Mouse (Mus musculus): ENCODE data around the gene Pskh1. TPM values are rescaled to one million over a fixed set of nuclear protein-coding genes. Genes with fewer than 3 reads are reported as not detected.
A peak's percentile ranks its signal among the peaks of the same experiment; 100 is the strongest.

The Pskh1 gene
- polyA plus RNA-seq, 1 experiment = 14.4 TPM

GRCm38 (mm10) chr8:105860143-105860981, 39.9 kb upstream of the Pskh1 start, which contains the start of gene Nutf2:
TSS of gene Nutf2 (plus strand) at chr8:105860580.
- no peaks in the 10 kb centered on the region for H3K27me3 ChIP-seq (ENCODE audit: control insufficient read depth, insufficient read depth, insufficient read length)
- peaks cover 35% of the 10 kb centered on the region for H3K36me3 ChIP-seq (ENCODE audit: control insufficient read depth, insufficient read depth)
- no peak for TF ChIP-seq MYOG (IDR thresholded peaks at IDR 0.05; ENCODE audit: control insufficient read depth, extremely low read depth, insufficient read length)
- no peak for TF ChIP-seq CEBPB (IDR thresholded peaks at IDR 0.05; ENCODE audit: low read depth)
- peak; percentile 67 for TF ChIP-seq MAX (IDR thresholded peaks at IDR 0.05)
- peaks cover 70% of the 10 kb centered on the region for H3K79me3 ChIP-seq (ENCODE audit: low read depth)
- peak within 1 kb of the TSS; percentile 87 for H3ac ChIP-seq (ENCODE audit: control insufficient read depth, insufficient read length, low read depth)
- H3K4me3 ChIP-seq (ENCODE audit: insufficient read depth, poor library complexity, severe bottlenecking) = peak within 1 kb of the TSS; percentile 95
- H3K79me2 ChIP-seq (ENCODE audit: control insufficient read depth, insufficient read depth) = peaks cover 90% of the 10 kb centered on the region

- TF ChIP-seq CEBPB (IDR thresholded peaks at IDR 0.05; ENCODE audit: low read depth) (no peak), USF1 (IDR thresholded peaks at IDR 0.05; ENCODE audit: low read depth) (no peak), MAX (IDR thresholded peaks at IDR 0.05) (no peak)
- H3ac ChIP-seq (ENCODE audit: control insufficient read depth, insufficient read length, low read depth) = peak overlapping the region; percentile 87
Measured at GRCm38 (mm10) chr8:105861951-105862350, 38.3 kb upstream of the Pskh1 start.

GRCm38 (mm10) chr8:105866364-105867029, 33.7 kb upstream of the Pskh1 start:
- TF ChIP-seq USF1 (IDR thresholded peaks at IDR 0.05; ENCODE audit: low read depth) (no peak), CEBPB (IDR thresholded peaks at IDR 0.05; ENCODE audit: low read depth) (no peak), MYOD1 (IDR thresholded peaks at IDR 0.05; ENCODE audit: control insufficient read depth, insufficient read length, low read depth) (no peak), FOSL1 (IDR thresholded peaks at IDR 0.05; ENCODE audit: insufficient read depth, low read length, poor library complexity, severe bottlenecking) (no peak), CTCF (IDR thresholded peaks at IDR 0.05; ENCODE audit: control insufficient read depth, insufficient read depth, insufficient read length) (no peak), MAX (IDR thresholded peaks at IDR 0.05) (no peak), MYOG (IDR thresholded peaks at IDR 0.05; ENCODE audit: control insufficient read depth, extremely low read depth, insufficient read length) (no peak)
- Histone ChIP-seq H3K79me2 (ENCODE audit: control insufficient read depth, insufficient read depth) (peaks cover 100% of the 10 kb centered on the region), H3ac (ENCODE audit: control insufficient read depth, insufficient read length, low read depth) (no peak overlapping the region), H3K79me3 (ENCODE audit: low read depth) (peaks cover 96% of the 10 kb centered on the region), H3K36me3 (ENCODE audit: control insufficient read depth, insufficient read depth) (peaks cover 83% of the 10 kb centered on the region), H3K4me3 (ENCODE audit: insufficient read depth, poor library complexity, severe bottlenecking) (no peak overlapping the region), H3K27me3 (ENCODE audit: control insufficient read depth, insufficient read depth, insufficient read length) (no peaks in the 10 kb centered on the region)

More at GRCm38 (mm10) chr8:105861951-105862350, 38.3 kb upstream of the Pskh1 start:
- Histone ChIP-seq H3K79me3 (ENCODE audit: low read depth) (peaks cover 72% of the 10 kb centered on the region), H3K79me2 (ENCODE audit: control insufficient read depth, insufficient read depth) (peaks cover 90% of the 10 kb centered on the region), H3K36me3 (ENCODE audit: control insufficient read depth, insufficient read depth) (peaks cover 51% of the 10 kb centered on the region), H3K4me3 (ENCODE audit: insufficient read depth, poor library complexity, severe bottlenecking) (peak overlapping the region; percentile 95), H3K27me3 (ENCODE audit: control insufficient read depth, insufficient read depth, insufficient read length) (no peaks in the 10 kb centered on the region)

- Histone ChIP-seq H3ac (ENCODE audit: control insufficient read depth, insufficient read length, low read depth) (no peak overlapping the region), H3K36me3 (ENCODE audit: control insufficient read depth, insufficient read depth) (peaks cover 79% of the 10 kb centered on the region), H3K4me3 (ENCODE audit: insufficient read depth, poor library complexity, severe bottlenecking) (no peak overlapping the region), H3K27me3 (ENCODE audit: control insufficient read depth, insufficient read depth, insufficient read length) (no peaks in the 10 kb centered on the region), H3K79me2 (ENCODE audit: control insufficient read depth, insufficient read depth) (peaks cover 65% of the 10 kb centered on the region), H3K79me3 (ENCODE audit: low read depth) (peaks cover 53% of the 10 kb centered on the region)
- TF ChIP-seq USF1 (IDR thresholded peaks at IDR 0.05; ENCODE audit: low read depth) = no peak
- TF ChIP-seq CEBPB (IDR thresholded peaks at IDR 0.05; ENCODE audit: low read depth) = no peak
- TF ChIP-seq MAX (IDR thresholded peaks at IDR 0.05) = no peak
- no peak for TF ChIP-seq MYOG (IDR thresholded peaks at IDR 0.05; ENCODE audit: control insufficient read depth, extremely low read depth, insufficient read length)
- no peak for TF ChIP-seq CTCF (IDR thresholded peaks at IDR 0.05; ENCODE audit: control insufficient read depth, insufficient read depth, insufficient read length)
- no peak for TF ChIP-seq MYOD1 (IDR thresholded peaks at IDR 0.05; ENCODE audit: control insufficient read depth, insufficient read length, low read depth)
- no peak for TF ChIP-seq FOSL1 (IDR thresholded peaks at IDR 0.05; ENCODE audit: insufficient read depth, low read length, poor library complexity, severe bottlenecking)
Measured at GRCm38 (mm10) chr8:105874301-105874700, 25.9 kb upstream of the Pskh1 start.

- no peak for TF ChIP-seq USF1 (IDR thresholded peaks at IDR 0.05; ENCODE audit: low read depth)
- H3K79me2 ChIP-seq (ENCODE audit: control insufficient read depth, insufficient read depth) = peaks cover 41% of the 10 kb centered on the region
- H3K79me3 ChIP-seq (ENCODE audit: low read depth) = peaks cover 22% of the 10 kb centered on the region
- peaks cover 48% of the 10 kb centered on the region for H3K36me3 ChIP-seq (ENCODE audit: control insufficient read depth, insufficient read depth)
- no peaks in the 10 kb centered on the region for H3K27me3 ChIP-seq (ENCODE audit: control insufficient read depth, insufficient read depth, insufficient read length)
- peak within 1 kb of the TSS; percentile 97 for H3ac ChIP-seq (ENCODE audit: control insufficient read depth, insufficient read length, low read depth)
- peak within 1 kb of the TSS; percentile 93 for H3K4me3 ChIP-seq (ENCODE audit: insufficient read depth, poor library complexity, severe bottlenecking)
Measured at GRCm38 (mm10) chr8:105880754-105881520, 19.3 kb upstream of the Pskh1 start, which contains the start of gene Edc4. TSS of gene Edc4 (plus strand) at chr8:105880881.
